8 mouse cellular contexts compared by ENCODE assay signal in genomic region chr4:147869238-147869637, GRCm38 (mm10). TPM values are rescaled to one million over a fixed set of nuclear protein-coding genes. Genes with fewer than 3 reads are reported as not detected.
DNase-seq lines count a peak whose midpoint lies in the region; ATAC-seq and TF ChIP-seq lines count a peak whose summit lies in the region.

No protein-coding gene starts in this region.

- 0 out of 2 replicates have a peak, but pooled peaks cover 3% of the 10 kb centered on the region for H3K9me3 ChIP-seq in hindbrain, embryonic 10.5 days
- H3K9me3 ChIP-seq in midbrain, embryonic 11.5 days (ENCODE audit: control insufficient read depth, low read length): no peaks in the 10 kb centered on the region

- TF ChIP-seq CTCF in bone marrow, adult 2 months (IDR thresholded peaks at IDR 0.05; ENCODE audit: control insufficient read depth, insufficient read depth, low read length): no peak

- peaks cover 3% of the 10 kb centered on the region; the same call in 1 of the 2 replicates for H3K4me1 ChIP-seq in bone marrow, adult 2 months (ENCODE audit: control insufficient read depth, insufficient read depth, low read length)
- peaks cover 28% of the 10 kb centered on the region for H3K4me1 ChIP-seq in hindbrain, embryonic 10.5 days (replicated peaks)
- H3K4me1 ChIP-seq in midbrain, embryonic 11.5 days (ENCODE audit: control insufficient read depth, insufficient read depth, low read length): peaks cover 19% of the 10 kb centered on the region

- H3K36me3 ChIP-seq in hindbrain, embryonic 10.5 days: peaks cover 65% of the 10 kb centered on the region
- peaks cover 19% of the 10 kb centered on the region for H3K36me3 ChIP-seq in midbrain, embryonic 11.5 days (ENCODE audit: control insufficient read depth, insufficient read depth, low read length)

- ATAC-seq in midbrain, embryonic 11.5 days (ENCODE audit: low FRiP score): no peak
- ATAC-seq in activated CD4-positive, CD25-positive, alpha-beta regulatory T cell, adult 4 months: no peak

- intact Hi-C loops in heart, postnatal 36 days (cut with DNase I): loop anchor here (2.0 to 5.0 kb wide), 3 partner anchors 18 to 462 kb away; partner anchors contain the start of gene 2510039O18Rik

- peak overlapping the region; percentile 77 for H3K9ac ChIP-seq in midbrain, embryonic 11.5 days (ENCODE audit: low read length)

- H3K4me2 ChIP-seq in midbrain, embryonic 11.5 days: peak overlapping the region; percentile 84

- DNase-seq in heart, adult 11 months: peak; percentile 90
- no peak for DNase-seq in heart, postnatal 36 days
- DNase-seq in hindbrain, embryonic 10.5 days (ENCODE audit: low spot score): no peak
- peak; percentile 88 for DNase-seq in midbrain, embryonic 11.5 days (ENCODE audit: low spot score, missing footprints)
- no peak for DNase-seq in ovary, postnatal 10 days (ENCODE audit: low spot score)
- DNase-seq in spleen, postnatal 14 days (ENCODE audit: low spot score in 2 of 2): no peak

- no peaks in the 10 kb centered on the region for H3K27me3 ChIP-seq in hindbrain, embryonic 10.5 days (ENCODE audit: insufficient read depth, poor library complexity, severe bottlenecking)
- no peaks in the 10 kb centered on the region for H3K27me3 ChIP-seq in midbrain, embryonic 11.5 days (ENCODE audit: control insufficient read depth, insufficient read depth, low read length)

- no peak for TF ChIP-seq POLR2A in bone marrow, adult 2 months (IDR thresholded peaks at IDR 0.05; ENCODE audit: borderline replicate concordance, control insufficient read depth, low read depth, low read length)

- H3K4me3 ChIP-seq in bone marrow, adult 2 months (replicated peaks; ENCODE audit: control insufficient read depth, low read depth, low read length): peak overlapping the region; percentile 85
- H3K4me3 ChIP-seq in hindbrain, embryonic 10.5 days: peak overlapping the region; percentile 79
- peak overlapping the region; percentile 87 for H3K4me3 ChIP-seq in midbrain, embryonic 11.5 days (ENCODE audit: low read depth, low read length)

- WGBS in bone marrow, adult 2 months: 18% methylated on average over 5 of the region's 5 CpGs
- 20% methylated on average over 5 of the region's 5 CpGs for WGBS in hindbrain, embryonic 10.5 days
- 19% methylated on average over 5 of the region's 5 CpGs for WGBS in midbrain, embryonic 11.5 days

- no peak overlapping the region for H3K27ac ChIP-seq in bone marrow, adult 2 months (ENCODE audit: control insufficient read depth, insufficient read depth, low read depth, low read length, poor library complexity)
- peak overlapping the region; percentile 85 for H3K27ac ChIP-seq in hindbrain, embryonic 10.5 days
- H3K27ac ChIP-seq in midbrain, embryonic 11.5 days (ENCODE audit: low read depth, low read length): no peak overlapping the region

RNA-seq across cellular contexts. Expression of gene Fv1, which starts 0.5 kb away (rescaled TPM):
- total RNA-seq in heart, postnatal 36 days (2021): 10 to 100 TPM; 16.1 to 18.3 TPM
- polyA plus RNA-seq in bone marrow, adult 2 months (2011; ENCODE audit: insufficient read depth, insufficient read length, low replicate concordance, missing spikeins): 2.1 and 3.3 TPM in 2 replicates
- 13.5 and 15.8 TPM in 2 replicates for polyA plus RNA-seq in hindbrain, embryonic 10.5 days (2016; fragmentation: Nextera tagmentation; extraction: Ambion mirVana)
- polyA plus RNA-seq in midbrain, embryonic 11.5 days (2014; fragmentation: Nextera tagmentation; extraction: Ambion mirVana): 15.2 and 15.7 TPM in 2 replicates
- polyA plus RNA-seq in activated CD4-positive, CD25-positive, alpha-beta regulatory T cell, adult 4 months (2017; shearing (Covaris generic)): 1 to 10 TPM; 3.0 to 7.5 TPM

RNA-seq across cellular contexts. Expression of gene Miip, which starts 0.6 kb away (rescaled TPM):
- 1 to 10 TPM; 7.6 to 8.6 TPM for total RNA-seq in heart, postnatal 36 days (2021)
- 88.5 and 129 TPM in 2 replicates for polyA plus RNA-seq in bone marrow, adult 2 months (2011; ENCODE audit: insufficient read depth, insufficient read length, low replicate concordance, missing spikeins)
- 67.6 and 69.3 TPM in 2 replicates for polyA plus RNA-seq in hindbrain, embryonic 10.5 days (2016; fragmentation: Nextera tagmentation; extraction: Ambion mirVana)
- 34.6 and 39.2 TPM in 2 replicates for polyA plus RNA-seq in midbrain, embryonic 11.5 days (2014; fragmentation: Nextera tagmentation; extraction: Ambion mirVana)
- polyA plus RNA-seq in activated CD4-positive, CD25-positive, alpha-beta regulatory T cell, adult 4 months (2017; shearing (Covaris generic)): 10 to 100 TPM; 52.3 to 77.0 TPM

RNA-seq across cellular contexts. Expression of gene Zfp933, which starts 21.1 kb away (rescaled TPM):
- total RNA-seq in heart, postnatal 36 days (2021): 10 to 100 TPM; 10.5 to 13.3 TPM
- 2.0 and 4.5 TPM in 2 replicates for polyA plus RNA-seq in bone marrow, adult 2 months (2011; ENCODE audit: insufficient read depth, insufficient read length, low replicate concordance, missing spikeins)
- 4.4 and 5.1 TPM in 2 replicates for polyA plus RNA-seq in hindbrain, embryonic 10.5 days (2016; fragmentation: Nextera tagmentation; extraction: Ambion mirVana)
- 5.6 and 7.4 TPM in 2 replicates for polyA plus RNA-seq in midbrain, embryonic 11.5 days (2014; fragmentation: Nextera tagmentation; extraction: Ambion mirVana)
- polyA plus RNA-seq in activated CD4-positive, CD25-positive, alpha-beta regulatory T cell, adult 4 months (2017; shearing (Covaris generic)): 1 to 10 TPM; 5.1 to 9.0 TPM

RNA-seq across cellular contexts. Expression of gene Mfn2, which starts 35.3 kb away (rescaled TPM):
- total RNA-seq in heart, postnatal 36 days (2021): 100 to 1,000 TPM; 670 to 699 TPM
- 12.1 and 23.5 TPM in 2 replicates for polyA plus RNA-seq in bone marrow, adult 2 months (2011; ENCODE audit: insufficient read depth, insufficient read length, low replicate concordance, missing spikeins)
- 43.4 and 52.4 TPM in 2 replicates for polyA plus RNA-seq in hindbrain, embryonic 10.5 days (2016; fragmentation: Nextera tagmentation; extraction: Ambion mirVana)
- polyA plus RNA-seq in midbrain, embryonic 11.5 days (2014; fragmentation: Nextera tagmentation; extraction: Ambion mirVana): 36.8 and 42.4 TPM in 2 replicates
- polyA plus RNA-seq in activated CD4-positive, CD25-positive, alpha-beta regulatory T cell, adult 4 months (2017; shearing (Covaris generic)): 10 to 100 TPM; 17.2 to 23.9 TPM

RNA-seq across cellular contexts. Expression of gene Zfp984, which starts 59.6 kb away (rescaled TPM):
- total RNA-seq in heart, postnatal 36 days (2021): 1 to 10 TPM; 2.4 to 2.7 TPM
- polyA plus RNA-seq in bone marrow, adult 2 months (2011; ENCODE audit: insufficient read depth, insufficient read length, low replicate concordance, missing spikeins): 6.1 and 13.8 TPM in 2 replicates
- polyA plus RNA-seq in hindbrain, embryonic 10.5 days (2016; fragmentation: Nextera tagmentation; extraction: Ambion mirVana): 4.6 and 6.4 TPM in 2 replicates
- 8.9 and 9.2 TPM in 2 replicates for polyA plus RNA-seq in midbrain, embryonic 11.5 days (2014; fragmentation: Nextera tagmentation; extraction: Ambion mirVana)
- polyA plus RNA-seq in activated CD4-positive, CD25-positive, alpha-beta regulatory T cell, adult 4 months (2017; shearing (Covaris generic)): 10 to 100 TPM; 21.1 to 29.0 TPM

Comparison
In these comparisons a context has a peak if more than half of its experiments do, and no peak if none do; other contexts are left out.
1. DNase-seq: peak in heart, adult 11 months (single experiment) and midbrain, embryonic 11.5 days (single experiment); none in heart, postnatal 36 days (0 of 2), hindbrain, embryonic 10.5 days (single experiment), ovary, postnatal 10 days (single experiment) and spleen, postnatal 14 days (0 of 2).
2. Peak in every context shown above with its lines, with median percentiles within 50 percentile points of each other: H3K4me3 ChIP-seq.